Mouse (Mus musculus) heart, postnatal 0 days (tissue): ENCODE measurements around the gene Hoxa3.

Experiments used
- CTCF ChIP-seq: IDR thresholded peaks from 2 replicates; pipeline ENCODE4 v1.5.1; 2016; ENCODE audit warnings: antibody characterized with exemption, control low read depth, low read depth
- EP300 ChIP-seq: IDR thresholded peaks from 2 replicates; pipeline ENCODE4 v1.6.1; 2016; ENCODE audit warnings: antibody characterized with exemption, low read depth

GRCm38 (mm10) chr6:52182793-52183192 is 30.3 kb downstream of the Hoxa3 start:
- TF ChIP-seq EP300 (no peak), CTCF (no peak)
